Mouse (Mus musculus) lung, postnatal 10 days (tissue): ENCODE measurements around the gene Cbx2.
A peak's percentile ranks its signal among the peaks of the same experiment; 100 is the strongest.

Experiments used
- DNase-seq: peaks from one replicate; pipeline ENCODE4 v3.0.0; 2021

Gene Cbx2

GRCm38 (mm10) chr11:119021180-119021579, 1.6 kb upstream of the Cbx2 start:
- DNase-seq = no peak

- DNase-seq = no peak
Measured at GRCm38 (mm10) chr11:119022068-119022894, 481 bp upstream of the Cbx2 start.

- peak; percentile 41 for DNase-seq
Measured at GRCm38 (mm10) chr11:119023616-119023980, 836 bp downstream of the Cbx2 start.

- DNase-seq = peak; percentile 36
Measured at GRCm38 (mm10) chr11:119024260-119024659, 1.5 kb downstream of the Cbx2 start.

- peak; percentile 56 for DNase-seq
Measured at GRCm38 (mm10) chr11:119026203-119026602, 3.4 kb downstream of the Cbx2 start.

GRCm38 (mm10) chr11:119033874-119034558, 11.3 kb downstream of the Cbx2 start:
- DNase-seq = peak; percentile 93

GRCm38 (mm10) chr11:119034635-119035034, 11.9 kb downstream of the Cbx2 start:
- peak; percentile 2 for DNase-seq

GRCm38 (mm10) chr11:119035094-119035685, 12.4 kb downstream of the Cbx2 start:
- no peak for DNase-seq

- DNase-seq = no peak
Measured at GRCm38 (mm10) chr11:119035686-119036165, 13.0 kb downstream of the Cbx2 start.

GRCm38 (mm10) chr11:119036447-119036846, 13.7 kb downstream of the Cbx2 start:
- DNase-seq = no peak

GRCm38 (mm10) chr11:119036934-119037779, 14.4 kb downstream of the Cbx2 start:
- peak; percentile 61 for DNase-seq

- DNase-seq = peak; percentile 50
Measured at GRCm38 (mm10) chr11:119037780-119038401, 15.1 kb downstream of the Cbx2 start.

- no peak for DNase-seq
Measured at GRCm38 (mm10) chr11:119038744-119039484, 16.2 kb downstream of the Cbx2 start.

- no peak for DNase-seq
Measured at GRCm38 (mm10) chr11:119039732-119040512, 17.2 kb downstream of the Cbx2 start.

GRCm38 (mm10) chr11:119040600-119041324, 18.0 kb downstream of the Cbx2 start, which contains the start of gene Cbx8:
TSS of gene Cbx8 (minus strand) at chr11:119040969.
- peak; percentile 100 for DNase-seq

GRCm38 (mm10) chr11:119041325-119041716, 18.6 kb downstream of the Cbx2 start:
- peak; percentile 63 for DNase-seq

- no peak for DNase-seq
Measured at GRCm38 (mm10) chr11:119041750-119042465, 19.1 kb downstream of the Cbx2 start.

- DNase-seq = no peak
Measured at GRCm38 (mm10) chr11:119042466-119043272, 19.9 kb downstream of the Cbx2 start.

GRCm38 (mm10) chr11:119043273-119043540, 20.4 kb downstream of the Cbx2 start:
- no peak for DNase-seq
